Mouse (Mus musculus): Measurements from ENCODE around the gene Got2. TPM values are rescaled to one million over a fixed set of nuclear protein-coding genes. Genes with fewer than 3 reads are reported as not detected.

Got2 gene
- polyA plus RNA-seq, 1 experiment, result 38.4 TPM

GRCm38 (mm10) chr8:95843968-95844367 is 44.4 kb downstream of the Got2 start:
- Histone ChIP-seq H3K4me3 (ENCODE audit: extremely low read depth, insufficient read depth, insufficient read length) (no peak overlapping the region), H3K27ac (ENCODE audit: insufficient read depth, low read length) (no peak overlapping the region), H3K36me3 (ENCODE audit: control insufficient read depth, insufficient read depth, low read length) (peaks cover 9% of the 10 kb centered on the region), H3K4me1 (ENCODE audit: control insufficient read depth, insufficient read depth, insufficient read length) (no peaks in the 10 kb centered on the region), H3K27me3 (ENCODE audit: control insufficient read depth, insufficient read depth, low read length) (no peaks in the 10 kb centered on the region)
- DNase-seq (ENCODE audit: low read depth in 1 of 2, low spot score in 2 of 2), result no peak
- 87% methylated on average over 6 of the region's 6 CpGs for WGBS
- TF ChIP-seq CTCF (IDR thresholded peaks at IDR 0.05; ENCODE audit: extremely low read depth, insufficient read depth, insufficient read length, insufficient replicate concordance) (no peak), POLR2A (IDR thresholded peaks at IDR 0.05; ENCODE audit: low read depth, low read length) (no peak)

DNA sequence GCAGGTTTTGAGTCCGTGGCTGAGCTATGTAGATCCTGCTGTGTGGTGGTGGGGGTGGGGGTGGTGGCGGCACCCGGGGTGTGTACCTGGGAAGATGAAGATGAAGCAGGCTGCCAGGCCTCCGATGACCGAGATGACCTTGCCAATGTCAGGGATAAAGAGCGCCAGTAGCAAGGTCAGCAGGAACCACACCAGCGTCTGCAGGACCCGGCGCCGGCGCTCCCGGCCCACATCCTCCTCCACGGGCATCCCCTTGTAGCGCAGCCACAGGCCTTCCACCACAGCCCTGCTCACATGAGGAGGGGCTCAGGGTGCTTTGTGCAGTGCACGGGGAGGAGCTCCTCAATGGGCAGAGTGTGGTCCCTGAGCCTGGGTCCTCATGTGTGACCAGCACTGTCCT is 46.9 kb downstream of the Got2 start:
- Histone ChIP-seq H3K27me3 (ENCODE audit: control insufficient read depth, insufficient read depth, low read length) (no peaks in the 10 kb centered on the region), H3K27ac (ENCODE audit: insufficient read depth, low read length) (no peak overlapping the region), H3K4me3 (ENCODE audit: extremely low read depth, insufficient read depth, insufficient read length) (no peak overlapping the region), H3K4me1 (ENCODE audit: control insufficient read depth, insufficient read depth, insufficient read length) (no peaks in the 10 kb centered on the region), H3K36me3 (ENCODE audit: control insufficient read depth, insufficient read depth, low read length) (peaks cover 12% of the 10 kb centered on the region)
- 96% methylated on average over 15 of the region's 15 CpGs for WGBS
- TF ChIP-seq POLR2A (IDR thresholded peaks at IDR 0.05; ENCODE audit: low read depth, low read length) (no peak), CTCF (IDR thresholded peaks at IDR 0.05; ENCODE audit: extremely low read depth, insufficient read depth, insufficient read length, insufficient replicate concordance) (no peak)
- DNase-seq (ENCODE audit: low read depth in 1 of 2, low spot score in 2 of 2), result no peak

- H3K27me3 ChIP-seq (ENCODE audit: control insufficient read depth, insufficient read depth, low read length), result no peaks in the 10 kb centered on the region
- H3K4me1 ChIP-seq (ENCODE audit: control insufficient read depth, insufficient read depth, insufficient read length), result no peaks in the 10 kb centered on the region
- no peak overlapping the region for H3K4me3 ChIP-seq (ENCODE audit: extremely low read depth, insufficient read depth, insufficient read length)
- no peak overlapping the region for H3K27ac ChIP-seq (ENCODE audit: insufficient read depth, low read length)
- no peak for TF ChIP-seq CTCF (IDR thresholded peaks at IDR 0.05; ENCODE audit: extremely low read depth, insufficient read depth, insufficient read length, insufficient replicate concordance)
- TF ChIP-seq POLR2A (IDR thresholded peaks at IDR 0.05; ENCODE audit: low read depth, low read length), result no peak
- 98% methylated on average over 4 of the region's 4 CpGs for WGBS
- H3K36me3 ChIP-seq (ENCODE audit: control insufficient read depth, insufficient read depth, low read length), result peaks cover 10% of the 10 kb centered on the region
- DNase-seq (ENCODE audit: low read depth in 1 of 2, low spot score in 2 of 2), result no peak
Observed at GRCm38 (mm10) chr8:95839289-95839688, 49.1 kb downstream of the Got2 start.

GRCm38 (mm10) chr8:95837266-95837665 is 51.1 kb downstream of the Got2 start:
- DNase-seq (ENCODE audit: low read depth in 1 of 2, low spot score in 2 of 2), result no peak
- Histone ChIP-seq H3K4me1 (ENCODE audit: control insufficient read depth, insufficient read depth, insufficient read length) (no peaks in the 10 kb centered on the region), H3K4me3 (ENCODE audit: extremely low read depth, insufficient read depth, insufficient read length) (no peak overlapping the region), H3K27me3 (ENCODE audit: control insufficient read depth, insufficient read depth, low read length) (no peaks in the 10 kb centered on the region), H3K36me3 (ENCODE audit: control insufficient read depth, insufficient read depth, low read length) (peaks cover 8% of the 10 kb centered on the region), H3K27ac (ENCODE audit: insufficient read depth, low read length) (no peak overlapping the region)
- TF ChIP-seq POLR2A (IDR thresholded peaks at IDR 0.05; ENCODE audit: low read depth, low read length) (no peak), CTCF (IDR thresholded peaks at IDR 0.05; ENCODE audit: extremely low read depth, insufficient read depth, insufficient read length, insufficient replicate concordance) (no peak)
- WGBS, result 94% methylated on average over 10 of the region's 10 CpGs

GRCm38 (mm10) chr8:95835891-95836290 is 52.5 kb downstream of the Got2 start:
- Histone ChIP-seq H3K27ac (ENCODE audit: insufficient read depth, low read length) (no peak overlapping the region), H3K27me3 (ENCODE audit: control insufficient read depth, insufficient read depth, low read length) (no peaks in the 10 kb centered on the region), H3K36me3 (ENCODE audit: control insufficient read depth, insufficient read depth, low read length) (peaks cover 4% of the 10 kb centered on the region), H3K4me1 (ENCODE audit: control insufficient read depth, insufficient read depth, insufficient read length) (no peaks in the 10 kb centered on the region), H3K4me3 (ENCODE audit: extremely low read depth, insufficient read depth, insufficient read length) (no peak overlapping the region)
- TF ChIP-seq POLR2A (IDR thresholded peaks at IDR 0.05; ENCODE audit: low read depth, low read length) (no peak), CTCF (IDR thresholded peaks at IDR 0.05; ENCODE audit: extremely low read depth, insufficient read depth, insufficient read length, insufficient replicate concordance) (no peak)
- WGBS, result 81% methylated on average over 4 of the region's 4 CpGs
- DNase-seq (ENCODE audit: low read depth in 1 of 2, low spot score in 2 of 2), result no peak

- Histone ChIP-seq H3K27ac (ENCODE audit: insufficient read depth, low read length) (no peak overlapping the region), H3K4me1 (ENCODE audit: control insufficient read depth, insufficient read depth, insufficient read length) (no peaks in the 10 kb centered on the region), H3K27me3 (ENCODE audit: control insufficient read depth, insufficient read depth, low read length) (no peaks in the 10 kb centered on the region), H3K36me3 (ENCODE audit: control insufficient read depth, insufficient read depth, low read length) (peaks cover 4% of the 10 kb centered on the region), H3K4me3 (ENCODE audit: extremely low read depth, insufficient read depth, insufficient read length) (no peak overlapping the region)
- no peak for DNase-seq (ENCODE audit: low read depth in 1 of 2, low spot score in 2 of 2)
- no peak for TF ChIP-seq CTCF (IDR thresholded peaks at IDR 0.05; ENCODE audit: extremely low read depth, insufficient read depth, insufficient read length, insufficient replicate concordance)
- 12% methylated on average over 16 of the region's 16 CpGs for WGBS
Observed at GRCm38 (mm10) chr8:95833435-95833984, 54.8 kb downstream of the Got2 start.

DNA sequence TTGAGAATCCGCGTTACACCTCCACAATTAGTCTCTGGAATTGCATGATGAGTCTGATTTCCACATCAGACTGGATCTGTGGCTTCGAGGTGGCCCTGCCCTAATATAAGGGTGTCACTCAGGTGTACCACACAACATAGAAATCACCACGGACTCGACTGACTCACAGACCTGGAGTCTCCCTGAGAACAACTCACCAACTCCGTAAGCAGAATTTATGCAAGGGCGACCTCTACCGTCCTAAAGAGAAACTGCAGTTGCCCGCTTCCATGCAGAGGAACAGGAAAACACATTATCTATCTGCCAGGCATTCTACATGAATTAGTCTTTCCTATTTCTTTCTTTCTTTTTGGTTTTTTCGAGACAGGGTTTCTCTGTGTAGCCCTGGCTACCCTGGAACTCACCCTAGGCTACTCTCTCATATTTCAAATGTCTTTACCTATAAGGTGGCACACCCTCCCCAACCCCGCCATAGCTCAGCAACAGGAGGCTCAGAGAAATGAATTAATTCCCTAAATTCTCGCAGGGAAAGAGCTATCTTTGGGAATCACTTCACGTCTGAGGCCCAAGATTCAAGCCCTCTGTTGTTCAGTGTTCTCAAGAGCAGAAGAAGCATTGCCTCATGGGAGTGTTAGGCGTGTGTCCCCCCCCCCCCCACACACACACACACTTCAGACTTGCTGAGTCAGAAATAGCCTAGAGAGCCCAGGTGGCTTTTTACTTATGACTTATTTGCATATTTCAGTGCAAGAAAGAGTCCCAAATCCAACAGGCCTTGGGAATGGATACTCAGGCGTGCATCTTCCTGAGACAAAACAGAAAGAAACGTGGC is 55.5 kb downstream of the Got2 start:
- no peaks in the 10 kb centered on the region for H3K27me3 ChIP-seq (ENCODE audit: control insufficient read depth, insufficient read depth, low read length)
- no peak overlapping the region for H3K27ac ChIP-seq (ENCODE audit: insufficient read depth, low read length)
- no peaks in the 10 kb centered on the region for H3K4me1 ChIP-seq (ENCODE audit: control insufficient read depth, insufficient read depth, insufficient read length)
- TF ChIP-seq CTCF (IDR thresholded peaks at IDR 0.05; ENCODE audit: extremely low read depth, insufficient read depth, insufficient read length, insufficient replicate concordance), result peak; percentile 84; the same call in 1 of the 2 replicates
- TF ChIP-seq POLR2A (IDR thresholded peaks at IDR 0.05; ENCODE audit: low read depth, low read length), result no peak
- DNase-seq (ENCODE audit: low read depth in 1 of 2, low spot score in 2 of 2), result peak; percentile 50 to 80
- peaks cover 4% of the 10 kb centered on the region for H3K36me3 ChIP-seq (ENCODE audit: control insufficient read depth, insufficient read depth, low read length)
- H3K4me3 ChIP-seq (ENCODE audit: extremely low read depth, insufficient read depth, insufficient read length), result no peak overlapping the region
- 22% methylated on average over 16 of the region's 16 CpGs for WGBS
